Mouse (Mus musculus) G1E (cell line): ENCODE measurements around the gene Golph3l.

Experiments used
- CTCF ChIP-seq: IDR thresholded peaks from 2 replicates; pipeline ENCODE4 v1.5.1; 2012; ENCODE audit warnings: low read depth, low read length, inconsistent platforms, mixed read lengths
- GATA1 ChIP-seq: IDR thresholded peaks from 2 replicates; pipeline ENCODE4 v1.6.1; 2012; ENCODE audit warnings: borderline replicate concordance, low read length, inconsistent platforms, mixed read lengths
- GATA2 ChIP-seq: IDR thresholded peaks from 2 replicates; pipeline ENCODE4 v1.6.1; 2012; ENCODE audit warnings: low read depth, low read length, inconsistent platforms, borderline replicate concordance
- POLR2AphosphoS5 ChIP-seq: IDR thresholded peaks from 2 replicates; pipeline ENCODE4 v1.6.1; 2012; ENCODE audit warnings: low read depth, low read length, inconsistent platforms; ENCODE audit not compliant: insufficient replicate concordance
- TAL1 ChIP-seq: conservative IDR thresholded peaks from 2 replicates; pipeline ENCODE4 v1.6.1; 2012; ENCODE audit warnings: low read depth, low read length, inconsistent platforms, mixed read lengths

DNA sequence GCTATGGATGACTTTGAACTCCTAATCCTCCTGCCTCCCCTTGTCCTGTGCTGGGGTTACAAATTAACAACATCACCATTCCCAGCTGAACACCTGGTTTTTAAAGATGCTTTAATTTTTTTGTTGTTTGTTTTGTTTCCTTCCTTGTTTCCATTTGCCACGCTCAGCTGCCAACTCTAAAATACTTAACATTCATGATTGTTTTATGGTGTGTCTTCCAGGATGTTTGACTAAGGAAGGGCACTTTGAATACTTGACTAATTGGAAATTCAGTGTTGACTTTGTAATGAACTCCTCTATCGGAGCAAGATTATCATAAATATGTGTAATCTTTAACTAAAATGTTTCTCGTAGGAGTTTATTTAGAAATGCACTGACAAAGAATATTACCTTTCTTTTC lies 12.6 kb downstream of the Golph3l start:
- TF ChIP-seq GATA1 = no peak
- TF ChIP-seq CTCF = no peak
- no peak for TF ChIP-seq POLR2AphosphoS5
- TF ChIP-seq TAL1 = no peak
- no peak for TF ChIP-seq GATA2
